Mouse (Mus musculus): ENCODE results near the gene Lins1.

GRCm38 (mm10) chr7:66645736-66646135, 44.0 kb upstream of the Lins1 start:
- TF ChIP-seq CTCF (IDR thresholded peaks at IDR 0.05; ENCODE audit: insufficient read depth, low read depth, low read length) (no peak), POLR2A (IDR thresholded peaks at IDR 0.05; ENCODE audit: insufficient read depth, low read depth, low read length) (no peak)
